Mouse (Mus musculus) lung, postnatal 0 days (tissue): Measurements from ENCODE around the gene Ppip5k1.

Source experiments
- CTCF ChIP-seq: IDR thresholded peaks from 2 replicates; pipeline ENCODE4 v1.5.1; 2016; ENCODE audit warnings: antibody characterized with exemption, mild to moderate bottlenecking
- EP300 ChIP-seq: IDR thresholded peaks from 2 replicates; pipeline ENCODE4 v1.6.1; 2016; ENCODE audit warnings: antibody characterized with exemption, mild to moderate bottlenecking, control low read depth

DNA sequence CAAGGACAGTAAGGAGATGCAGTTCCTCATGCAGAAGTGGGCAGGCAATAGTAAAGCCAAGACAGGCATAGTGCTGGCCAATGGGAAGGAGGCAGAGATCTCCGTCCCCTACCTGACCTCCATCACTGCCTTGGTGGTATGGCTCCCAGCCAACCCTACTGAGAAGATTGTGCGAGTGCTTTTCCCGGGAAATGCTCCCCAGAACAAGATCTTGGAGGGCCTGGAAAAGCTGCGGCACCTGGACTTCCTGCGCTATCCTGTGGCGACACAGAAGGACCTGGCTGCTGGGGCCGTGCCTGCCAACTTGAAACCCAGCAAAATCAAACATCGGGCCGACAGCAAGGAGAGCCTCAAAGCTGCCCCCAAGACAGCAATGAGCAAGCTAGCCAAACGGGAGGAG, 55.2 kb downstream of the Ppip5k1 start:
- no peak for TF ChIP-seq CTCF
- no peak for TF ChIP-seq EP300
